Mouse (Mus musculus) MEL (cell line): ENCODE data around the gene Klhdc3. TPM values are rescaled to one million over a fixed set of nuclear protein-coding genes. Genes with fewer than 3 reads are reported as not detected.

Source experiments
- DNase-seq: peaks from one replicate; pipeline ENCODE4 v3.0.0; 2011; ENCODE audit warnings: low read depth, low spot score
- H3K27ac ChIP-seq: 2 replicates; pipeline ENCODE4 v1.5.1; 2012; ENCODE audit warnings: low read depth, mild to moderate bottlenecking, control low read depth, low read length, moderate library complexity; ENCODE audit not compliant: control insufficient read depth
- H3K27me3 ChIP-seq, 2 experiments: fragments of 150-350 bp in 1 of 2; sonication (generic) in 1 of 2; 2 replicates each; pipeline ENCODE4 v1.6.1; 2012; ENCODE audit warnings: low read length in 2 of 2, mild to moderate bottlenecking in 2 of 2, improper control_type of control experiment in 1 of 2, moderate library complexity in 1 of 2; ENCODE audit not compliant: insufficient read depth in 2 of 2, control insufficient read depth in 1 of 2
- H3K36me3 ChIP-seq, 2 experiments: 2 replicates each; pipeline ENCODE4 v1.6.1; 2012 to 2014; ENCODE audit warnings: low read length in 2 of 2, improper control_type of control experiment in 1 of 2, inconsistent platforms in 1 of 2, mild to moderate bottlenecking in 1 of 2; ENCODE audit not compliant: insufficient read depth in 2 of 2, control insufficient read depth in 1 of 2
- H3K4me1 ChIP-seq, 2 experiments: fragments of 150-350 bp in 1 of 2; sonication (generic) in 1 of 2; 2 replicates each; pipeline ENCODE4 v1.6.1; 2012; ENCODE audit warnings: low read length in 2 of 2, improper control_type of control experiment in 1 of 2, mild to moderate bottlenecking in 1 of 2; ENCODE audit not compliant: insufficient read depth in 2 of 2, control insufficient read depth in 1 of 2
- H3K4me3 ChIP-seq, 2 experiments: fragments of 150-350 bp in 1 of 2; sonication (generic) in 1 of 2; 2 replicates each; pipeline ENCODE4 v1.5.1; 2012; ENCODE audit warnings: low read depth in 2 of 2, low read length in 2 of 2, mild to moderate bottlenecking in 2 of 2, moderate library complexity in 2 of 2, control low read depth in 1 of 2, improper control_type of control experiment in 1 of 2; ENCODE audit not compliant: control insufficient read depth in 1 of 2, insufficient read depth in 1 of 2
- H3K79me2 ChIP-seq: 2 replicates; pipeline ENCODE4 v1.6.1; 2012; ENCODE audit warnings: mild to moderate bottlenecking, low read length, moderate library complexity; ENCODE audit not compliant: control insufficient read depth, poor library complexity, insufficient read depth
- H3K9ac ChIP-seq: 2 replicates; pipeline ENCODE4 v1.6.1; 2012; ENCODE audit warnings: low read depth, mild to moderate bottlenecking, control low read depth, low read length, moderate library complexity; ENCODE audit not compliant: control insufficient read depth, poor library complexity, severe bottlenecking
- H3K9me3 ChIP-seq: fragments of 150-350 bp; sonication (generic); replicated peaks from 2 replicates; pipeline ENCODE4 v1.6.1; 2012; ENCODE audit warnings: mild to moderate bottlenecking, low read length, improper control_type of control experiment, moderate library complexity; ENCODE audit not compliant: insufficient read depth
- BHLHE40 ChIP-seq: IDR thresholded peaks from 2 replicates; pipeline ENCODE4 v1.6.1; 2012; ENCODE audit warnings: low read depth, mild to moderate bottlenecking, inconsistent platforms, low read length, improper control_type of control experiment, borderline replicate concordance
- CHD2 ChIP-seq: IDR thresholded peaks from 2 replicates; pipeline ENCODE4 v1.6.1; 2011; ENCODE audit warnings: low read length, improper control_type of control experiment
- CTCF ChIP-seq, 3 experiments: IDR thresholded peaks in 2 of 3; conservative IDR thresholded peaks in 1 of 3; 2 replicates each; pipeline ENCODE4 v1.5.1; 2011 to 2012; ENCODE audit warnings: low read length in 3 of 3, low read depth in 2 of 3, mild to moderate bottlenecking in 2 of 3, improper control_type of control experiment in 1 of 3, inconsistent platforms in 1 of 3, mixed read lengths in 1 of 3, moderate library complexity in 1 of 3; ENCODE audit not compliant: control insufficient read depth in 1 of 3, insufficient read depth in 1 of 3, poor library complexity in 1 of 3, severe bottlenecking in 1 of 3
- E2F4 ChIP-seq: IDR thresholded peaks from 2 replicates; pipeline ENCODE4 v1.6.1; 2011; ENCODE audit warnings: low read depth, low read length, improper control_type of control experiment, borderline replicate concordance
- ELF1 ChIP-seq: IDR thresholded peaks from 2 replicates; pipeline ENCODE4 v1.6.1; 2014; ENCODE audit warnings: low read depth, mild to moderate bottlenecking, inconsistent platforms, low read length, improper control_type of control experiment, moderate library complexity
- ETS1 ChIP-seq: IDR thresholded peaks from 2 replicates; pipeline ENCODE4 v1.6.1; 2012; ENCODE audit warnings: low read depth, mild to moderate bottlenecking, inconsistent platforms, low read length, improper control_type of control experiment, moderate library complexity
- GABPA ChIP-seq: IDR thresholded peaks from 2 replicates; pipeline ENCODE4 v1.6.1; 2012; ENCODE audit warnings: low read depth, mild to moderate bottlenecking, inconsistent platforms, low read length, improper control_type of control experiment, moderate library complexity
- JUND ChIP-seq: IDR thresholded peaks from 2 replicates; pipeline ENCODE4 v1.6.1; 2011; ENCODE audit warnings: low read depth, mild to moderate bottlenecking, improper control_type of control experiment, low read length
- KAT2A ChIP-seq: conservative IDR thresholded peaks from 2 replicates; pipeline ENCODE4 v1.6.1; 2012; ENCODE audit warnings: low read depth, low read length, improper control_type of control experiment, inconsistent platforms
- MAZ ChIP-seq: IDR thresholded peaks from 2 replicates; pipeline ENCODE4 v1.6.1; 2012; ENCODE audit warnings: low read depth, mild to moderate bottlenecking, inconsistent platforms, low read length, improper control_type of control experiment
- MEF2A ChIP-seq: IDR thresholded peaks from 2 replicates; pipeline ENCODE4 v1.6.1; 2014; ENCODE audit warnings: low read depth, mild to moderate bottlenecking, inconsistent platforms, low read length, improper control_type of control experiment; ENCODE audit not compliant: poor library complexity, insufficient replicate concordance, severe bottlenecking; ENCODE audit errors: extremely low read depth
- MXI1 ChIP-seq: IDR thresholded peaks from 2 replicates; pipeline ENCODE4 v1.6.1; 2011; ENCODE audit warnings: mild to moderate bottlenecking, low read depth, low read length, improper control_type of control experiment
- MYB ChIP-seq: IDR thresholded peaks from 2 replicates; pipeline ENCODE4 v1.6.1; 2011; ENCODE audit warnings: mild to moderate bottlenecking, low read depth, low read length, improper control_type of control experiment
- MYC ChIP-seq: IDR thresholded peaks from 2 replicates; pipeline ENCODE4 v1.6.1; 2011; ENCODE audit warnings: low read depth, mild to moderate bottlenecking, low read length, improper control_type of control experiment, moderate library complexity
- NELFE ChIP-seq: IDR thresholded peaks from 2 replicates; pipeline ENCODE4 v1.6.1; 2011; ENCODE audit warnings: low read depth, low read length, improper control_type of control experiment
- RAD21 ChIP-seq: IDR thresholded peaks from 2 replicates; pipeline ENCODE4 v1.6.1; 2011; ENCODE audit warnings: mild to moderate bottlenecking, low read depth, low read length, improper control_type of control experiment
- RCOR1 ChIP-seq: IDR thresholded peaks from 2 replicates; pipeline ENCODE4 v1.6.1; 2012; ENCODE audit warnings: low read depth, mild to moderate bottlenecking, inconsistent platforms, low read length, improper control_type of control experiment
- TAL1 ChIP-seq: IDR thresholded peaks from 2 replicates; pipeline ENCODE4 v1.6.1; 2012; ENCODE audit warnings: mild to moderate bottlenecking, inconsistent platforms, low read length, moderate library complexity, mixed read lengths
- USF1 ChIP-seq: IDR thresholded peaks from 2 replicates; pipeline ENCODE4 v1.6.1; 2014; ENCODE audit warnings: low read depth, mild to moderate bottlenecking, inconsistent platforms, low read length, improper control_type of control experiment, moderate library complexity
- USF2 ChIP-seq, 2 experiments: IDR thresholded peaks; 2 replicates each; pipeline ENCODE4 v1.6.1; 2011 to 2012; ENCODE audit warnings: improper control_type of control experiment in 2 of 2, low read length in 2 of 2, borderline replicate concordance in 1 of 2, inconsistent platforms in 1 of 2, low read depth in 1 of 2, mild to moderate bottlenecking in 1 of 2; ENCODE audit not compliant: insufficient read depth in 1 of 2
- ZC3H11A ChIP-seq: IDR thresholded peaks from 2 replicates; pipeline ENCODE4 v1.6.1; 2012; ENCODE audit warnings: low read depth, mild to moderate bottlenecking, inconsistent platforms, low read length, improper control_type of control experiment
- ZKSCAN1 ChIP-seq: IDR thresholded peaks from 2 replicates; pipeline ENCODE4 v1.6.1; 2012; ENCODE audit warnings: low read depth, mild to moderate bottlenecking, inconsistent platforms, low read length, improper control_type of control experiment, moderate library complexity
- ZMIZ1 ChIP-seq: IDR thresholded peaks from 2 replicates; pipeline ENCODE4 v1.6.1; 2012; ENCODE audit warnings: low read depth, mild to moderate bottlenecking, inconsistent platforms, low read length, improper control_type of control experiment, moderate library complexity
- ZNF384 ChIP-seq: IDR thresholded peaks from 2 replicates; pipeline ENCODE4 v1.6.1; 2012; ENCODE audit warnings: low read depth, mild to moderate bottlenecking, inconsistent platforms, low read length, improper control_type of control experiment
- polyA plus RNA-seq, 2 experiments: library from polyadenylated mRNA; stranded (reverse) in 1 of 2; unstranded in 1 of 2; fragments of >175 nt in 1 of 2; fragments of >200 nt in 1 of 2; gene quantifications; 2 replicates each; pipeline versions ENCODE4 v1.2.1 to v1.2.4; 2012; ENCODE audit warnings: low replicate concordance in 2 of 2, low read depth in 1 of 2; ENCODE audit not compliant: insufficient read length in 2 of 2, insufficient read depth in 1 of 2, missing spikeins in 1 of 2
- total RNA-seq: library from RNA; depleted of rRNA; stranded (reverse); fragments of 300-350 nt; gene quantifications from 2 replicates; pipeline ENCODE4 v1.2.3, GENCODE M21; 2012

Gene Klhdc3
- total and polyA plus RNA-seq, 3 experiments = 95.0 to 203 TPM; not detected in 1

- no peak for DNase-seq
- H3K79me2 ChIP-seq = peaks cover 18% of the 10 kb centered on the region
- H3K4me1 ChIP-seq = peaks cover 3 to 21% of the 10 kb centered on the region in 2 experiments
- H3K9me3 ChIP-seq = no peaks in the 10 kb centered on the region
- no peak overlapping the region for H3K4me3 ChIP-seq
- no peak overlapping the region for H3K27ac ChIP-seq
- no peak overlapping the region for H3K9ac ChIP-seq
- H3K27me3 ChIP-seq = no peaks in the 10 kb centered on the region
- H3K36me3 ChIP-seq = peaks cover 0 to 8% of the 10 kb centered on the region in 2 experiments; a peak in 2 of 4 replicates
- TF ChIP-seq MAZ (no peak), ELF1 (no peak)
Observed at GRCm38 (mm10) chr17:46699245-46699644, 18.5 kb upstream of the Klhdc3 start.

GRCm38 (mm10) chr17:46698515-46698914 is 17.8 kb upstream of the Klhdc3 start:
- peaks cover 0 to 8% of the 10 kb centered on the region in 2 experiments; a peak in 2 of 4 replicates for H3K36me3 ChIP-seq

GRCm38 (mm10) chr17:46694517-46695063 is 13.9 kb upstream of the Klhdc3 start:
- Histone ChIP-seq H3K79me2 (no peaks in the 10 kb centered on the region), H3K27me3 (no peaks in the 10 kb centered on the region), H3K4me1 (no peaks in the 10 kb centered on the region), H3K9me3 (no peaks in the 10 kb centered on the region), H3K9ac (no peak overlapping the region), H3K36me3 (peaks cover 0 to 1% of the 10 kb centered on the region in 2 experiments; a peak in 1 of 4 replicates), H3K4me3 (no peak overlapping the region), H3K27ac (no peak overlapping the region)
- no peak for DNase-seq
- no peak for TF ChIP-seq CHD2
- no peak for TF ChIP-seq ZC3H11A
- no peak for TF ChIP-seq ZMIZ1
- no peak for TF ChIP-seq RAD21
- TF ChIP-seq BHLHE40 = no peak
- no peak for TF ChIP-seq GABPA
- no peak for TF ChIP-seq ZNF384
- TF ChIP-seq MEF2A = no peak
- no peak for TF ChIP-seq JUND
- TF ChIP-seq NELFE = no peak

More at GRCm38 (mm10) chr17:46698515-46698914, 17.8 kb upstream of the Klhdc3 start:
- TF ChIP-seq KAT2A (no peak), MXI1 (no peak), E2F4 (no peak), ZMIZ1 (no peak), USF1 (no peak), USF2 (IDR thresholded peaks at IDR 0.05; ENCODE audit: borderline replicate concordance in 1 of 2, insufficient read depth in 1 of 2, low read depth in 1 of 2, low read length in 2 of 2) (no peak), ZKSCAN1 (no peak), MYC (no peak), ELF1 (no peak), ZC3H11A (no peak), CTCF (IDR thresholded peaks at IDR 0.05 in 2 of 3, conservative IDR thresholded peaks at IDR 0.05 in 1 of 3; ENCODE audit: control insufficient read depth in 1 of 3, insufficient read depth in 1 of 3, low read depth in 2 of 3, low read length in 3 of 3, poor library complexity in 1 of 3, severe bottlenecking in 1 of 3) (no peak), JUND (no peak), ETS1 (no peak), RCOR1 (no peak), TAL1 (no peak), MYB (no peak), RAD21 (no peak)
- H3K4me3 ChIP-seq = no peak overlapping the region
- no peak overlapping the region for H3K27ac ChIP-seq
- peaks cover 13% of the 10 kb centered on the region for H3K79me2 ChIP-seq
- no peaks in the 10 kb centered on the region for H3K27me3 ChIP-seq
- no peak for DNase-seq
- no peak overlapping the region for H3K9ac ChIP-seq
- no peaks in the 10 kb centered on the region for H3K9me3 ChIP-seq
- H3K4me1 ChIP-seq = peaks cover under 1 to 15% of the 10 kb centered on the region in 2 experiments; a peak in 3 of 4 replicates
